Mouse (Mus musculus) cortical plate, adult 2 months (tissue): ENCODE data around the gene Setx.

Experiments used
- CTCF ChIP-seq: fragments of 200-500 bp; IDR thresholded peaks from 2 replicates; pipeline ENCODE4 v1.5.1; 2011; ENCODE audit warnings: mild to moderate bottlenecking, control low read depth, low read length; ENCODE audit not compliant: insufficient read depth; ENCODE audit errors: extremely low read depth
- POLR2A ChIP-seq: fragments of 200-500 bp; IDR thresholded peaks from 2 replicates; pipeline ENCODE4 v1.6.1; 2011; ENCODE audit warnings: mild to moderate bottlenecking, low read length, control low read depth; ENCODE audit not compliant: insufficient read depth; ENCODE audit errors: extremely low read depth

DNA sequence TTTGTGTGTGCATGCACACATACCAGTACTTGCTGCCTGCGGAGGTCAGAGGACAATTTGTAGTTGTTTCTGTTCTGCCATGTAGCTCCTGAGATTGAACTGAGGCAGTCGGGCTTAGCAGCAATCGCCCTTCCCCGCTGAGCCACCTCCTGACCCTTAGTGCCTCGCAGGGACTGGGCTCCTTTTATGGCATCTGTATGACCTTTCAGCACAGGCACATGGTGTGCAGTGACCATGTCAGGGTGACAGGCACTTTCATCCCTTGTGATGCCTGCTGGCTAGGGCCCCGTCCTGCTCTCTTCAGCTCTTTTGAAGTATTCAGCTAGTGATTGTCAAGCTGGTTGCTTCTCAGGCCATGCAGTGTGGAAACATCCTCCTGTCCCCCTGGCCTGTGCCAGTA is 62.2 kb downstream of the Setx start:
- TF ChIP-seq POLR2A (no peak), CTCF (no peak)
